Mouse (Mus musculus) adrenal gland, adult (tissue): Measurements from ENCODE around the gene Frmd4a.

ENCODE experiments used
- DNase-seq, 2 experiments: peaks; one replicate each; pipeline ENCODE4 v3.0.0; 2022 to 2023; ENCODE audit warnings: low spot score in 1 of 2; ENCODE audit not compliant: inconsistent age in 2 of 2

The Frmd4a gene

DNA sequence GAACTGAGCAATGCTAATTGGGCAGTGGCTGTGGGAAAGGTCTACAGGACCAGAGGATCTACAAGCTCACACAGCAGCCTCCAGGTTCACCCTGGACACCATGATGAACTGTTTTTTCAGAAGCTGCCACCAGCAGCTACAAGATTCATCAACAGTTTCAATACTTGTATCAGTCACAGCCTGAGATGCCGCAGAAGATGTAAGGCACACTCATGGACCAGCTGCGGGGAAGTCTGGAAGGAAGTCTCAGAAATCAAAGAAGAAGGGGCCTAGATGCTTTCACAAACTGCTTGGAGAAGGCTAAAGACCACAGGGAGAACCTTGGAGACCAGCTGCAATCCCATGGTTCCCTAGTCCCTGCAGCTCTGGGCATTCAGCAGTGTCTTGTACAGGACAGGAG is 632.1 kb downstream of the Frmd4a start:
- no peak for DNase-seq

DNA sequence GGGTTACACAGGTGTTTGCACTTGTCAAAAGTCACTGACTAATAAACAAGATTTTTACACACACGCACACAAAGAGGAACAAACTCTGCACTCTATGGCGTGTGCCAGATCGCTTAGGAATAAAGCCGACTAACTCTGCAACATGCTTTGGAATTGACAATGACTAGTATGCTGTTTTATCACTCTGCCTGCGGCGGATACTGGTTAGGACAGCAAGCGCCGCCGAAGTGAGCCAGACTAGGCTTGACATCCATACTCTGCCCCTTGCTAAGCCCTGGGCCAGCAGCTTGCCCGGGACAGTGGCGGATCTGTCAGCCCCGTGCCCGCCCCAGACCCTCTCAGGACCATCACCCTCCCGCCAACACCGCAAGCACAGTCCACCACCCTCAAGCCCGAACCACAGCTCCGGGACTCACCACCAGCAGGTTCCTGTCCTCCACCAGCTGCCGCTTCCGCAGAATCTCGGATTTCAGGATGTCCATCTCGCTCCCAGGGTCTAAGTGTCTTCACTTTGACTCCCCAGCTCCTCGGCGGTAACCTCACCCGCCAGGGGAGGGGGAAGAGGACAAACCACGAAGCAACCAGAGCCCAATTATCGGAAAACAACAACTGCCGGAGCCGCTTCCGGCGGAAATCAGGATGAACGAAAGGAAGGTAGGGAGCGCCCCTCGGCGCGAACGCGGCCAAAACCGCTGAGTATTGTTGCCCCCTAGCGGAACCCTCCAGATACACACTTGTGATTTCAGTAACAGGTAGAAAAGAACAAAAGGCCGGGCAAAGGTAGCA is 634.2 kb downstream of the Frmd4a start, which contains the start of gene Prpf18:
Gene Prpf18 (minus strand): TSS at position 614 of the 786 bp plus-strand sequence.
- peak; percentile 90 to 97 for DNase-seq

DNA sequence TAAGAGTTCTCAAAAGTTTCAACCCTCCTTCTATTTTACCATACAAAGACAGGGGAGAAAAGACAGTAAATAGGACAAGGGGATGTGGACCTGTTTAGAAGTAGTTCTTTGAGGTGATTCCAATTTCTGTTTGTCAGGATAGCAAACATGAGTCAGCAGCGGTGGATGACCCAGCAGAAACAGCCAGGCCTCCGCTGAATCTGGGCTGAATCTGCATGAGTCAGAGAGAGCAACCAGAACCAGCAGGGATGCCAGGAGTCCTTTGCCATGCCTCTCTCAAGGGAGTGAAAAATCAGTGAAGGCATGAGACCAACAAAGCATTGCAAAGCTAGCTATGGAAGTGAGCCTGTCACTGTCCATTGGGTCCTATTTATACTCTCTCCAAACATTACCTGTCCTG is 643.2 kb downstream of the Frmd4a start:
- peak; percentile 26 to 50 for DNase-seq
